Mouse (Mus musculus) forebrain, embryonic 13.5 days (tissue): ENCODE results near the gene Pbx4. TPM values are rescaled to one million over a fixed set of nuclear protein-coding genes. Genes with fewer than 3 reads are reported as not detected.

Source experiments
- ATAC-seq: fragments of 200-750 bp; cut with Nextera tagmentation; 2 replicates; pipeline ENCODE4 v1.8.0; 2017
- H3K27ac ChIP-seq: fragments of 300-500 bp; sonication (generic); 2 replicates; pipeline ENCODE4 v1.5.1; 2015; ENCODE audit warnings: inconsistent platforms, mild to moderate bottlenecking, moderate library complexity
- H3K27me3 ChIP-seq: fragments of 300-500 bp; sonication (generic); 2 replicates; pipeline ENCODE4 v1.6.1; 2015; ENCODE audit warnings: mild to moderate bottlenecking, inconsistent platforms
- H3K36me3 ChIP-seq: fragments of 300-500 bp; sonication (generic); 2 replicates; pipeline ENCODE4 v1.6.1; 2015; ENCODE audit warnings: mild to moderate bottlenecking, inconsistent platforms; ENCODE audit not compliant: poor library complexity, severe bottlenecking
- H3K4me1 ChIP-seq: fragments of 300-500 bp; sonication (generic); 2 replicates; pipeline ENCODE4 v1.6.1; 2015; ENCODE audit warnings: inconsistent platforms
- H3K4me2 ChIP-seq: fragments of 300-500 bp; sonication (generic); 2 replicates; pipeline ENCODE4 v1.6.1; 2015; ENCODE audit warnings: inconsistent platforms, mild to moderate bottlenecking, moderate library complexity
- H3K4me3 ChIP-seq: fragments of 300-500 bp; sonication (generic); 2 replicates; pipeline ENCODE4 v1.5.1; 2015; ENCODE audit warnings: mild to moderate bottlenecking, inconsistent platforms
- H3K9ac ChIP-seq: fragments of 300-500 bp; sonication (generic); 2 replicates; pipeline ENCODE4 v1.6.1; 2015; ENCODE audit warnings: mild to moderate bottlenecking, inconsistent platforms
- H3K9me3 ChIP-seq: fragments of 300-500 bp; sonication (generic); replicated peaks from 2 replicates; pipeline ENCODE4 v1.6.1; 2016; ENCODE audit warnings: inconsistent platforms
- WGBS: fragments of 180-500 bp; shearing (Covaris S2); methylation state at CpG from one replicate; pipeline ENCODE4 v1.1.7; 2015; 5-methylcytosine and 5-hydroxymethylcytosine counted together
- polyA plus RNA-seq: library from polyadenylated mRNA; unstranded; fragments of >200 nt; fragmentation: Nextera tagmentation; extraction: Ambion mirVana; gene quantifications from 2 replicates; pipeline ENCODE4 v1.2.1, GENCODE M21; 2015

The Pbx4 gene
- polyA plus RNA-seq, 1 experiment from 2014 or later, result 63.5 TPM

DNA sequence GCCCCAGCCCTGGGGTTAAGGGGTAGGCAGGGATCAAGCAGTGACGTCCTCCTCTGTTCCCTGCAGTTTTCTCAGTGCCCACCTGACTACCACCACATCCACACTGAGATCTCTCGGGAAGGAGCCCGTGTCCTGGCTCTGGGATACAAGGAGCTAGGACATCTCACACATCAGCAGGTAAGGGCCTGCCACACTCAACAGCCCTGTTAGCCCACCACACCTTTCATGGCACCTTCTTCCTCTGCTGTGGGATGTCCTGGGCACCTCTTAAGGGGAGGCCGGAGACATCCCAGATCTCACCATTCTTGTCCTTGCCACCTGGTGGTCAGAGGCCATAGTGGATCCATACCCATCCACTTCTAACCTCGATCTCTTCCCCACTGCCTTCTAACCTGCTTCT lies 32.3 kb upstream of the Pbx4 start:
- Histone ChIP-seq H3K9me3 (no peaks in the 10 kb centered on the region), H3K36me3 (peaks cover 99% of the 10 kb centered on the region), H3K27ac (no peak overlapping the region), H3K4me2 (no peak overlapping the region), H3K4me3 (no peak overlapping the region), H3K4me1 (no peaks in the 10 kb centered on the region), H3K27me3 (no peaks in the 10 kb centered on the region), H3K9ac (no peak overlapping the region)
- 95% methylated on average over 5 of the region's 5 CpGs for WGBS
- no peak for ATAC-seq

DNA sequence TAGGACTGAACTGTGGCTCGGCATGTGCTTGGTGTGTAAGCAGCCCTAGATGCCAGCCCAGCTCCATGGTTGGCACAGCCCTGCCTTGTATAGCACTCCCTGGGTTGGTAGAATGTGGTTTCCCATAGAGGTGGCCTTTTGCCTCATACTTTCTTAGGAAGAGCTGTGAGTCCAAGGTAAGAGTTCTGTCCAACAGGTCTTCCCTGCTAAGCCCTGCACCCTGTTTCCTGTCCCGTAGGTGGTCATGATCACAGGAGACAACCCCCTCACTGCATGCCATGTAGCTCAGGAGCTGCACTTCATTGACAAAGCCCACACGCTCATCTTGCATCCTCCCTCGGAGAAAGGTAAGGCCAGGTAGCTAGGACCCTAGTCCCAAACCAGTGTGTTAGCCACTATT lies 30.5 kb upstream of the Pbx4 start:
- Histone ChIP-seq H3K27ac (no peak overlapping the region), H3K36me3 (peaks cover 99% of the 10 kb centered on the region), H3K4me2 (no peak overlapping the region), H3K4me3 (no peak overlapping the region), H3K27me3 (no peaks in the 10 kb centered on the region), H3K9me3 (no peaks in the 10 kb centered on the region), H3K9ac (no peak overlapping the region), H3K4me1 (no peaks in the 10 kb centered on the region)
- WGBS, result 95% methylated on average over 4 of the region's 4 CpGs
- no peak for ATAC-seq

DNA sequence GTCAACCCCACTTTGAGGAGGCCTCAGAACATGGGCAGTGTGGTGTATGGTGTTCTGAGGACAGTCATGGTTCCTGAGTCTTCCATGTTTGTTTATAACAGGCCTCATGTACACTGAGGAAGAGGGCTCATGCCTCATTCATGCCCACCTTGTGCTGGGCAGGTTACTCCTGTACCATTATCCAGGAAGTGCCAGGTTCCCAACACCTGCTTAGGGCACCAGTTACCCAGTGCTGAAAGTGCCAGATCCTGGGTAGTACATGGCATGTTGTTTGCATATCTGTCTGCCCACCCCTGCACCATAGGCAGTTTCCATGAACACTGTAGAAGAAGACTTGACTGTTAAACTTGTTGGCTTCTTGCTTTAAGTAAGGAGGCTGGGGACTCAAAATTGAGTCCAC lies 30.1 kb upstream of the Pbx4 start:
- Histone ChIP-seq H3K4me3 (no peak overlapping the region), H3K36me3 (peaks cover 99% of the 10 kb centered on the region), H3K4me1 (no peaks in the 10 kb centered on the region), H3K9ac (no peak overlapping the region), H3K27ac (no peak overlapping the region), H3K9me3 (no peaks in the 10 kb centered on the region), H3K27me3 (no peaks in the 10 kb centered on the region), H3K4me2 (no peak overlapping the region)
- no peak for ATAC-seq

DNA sequence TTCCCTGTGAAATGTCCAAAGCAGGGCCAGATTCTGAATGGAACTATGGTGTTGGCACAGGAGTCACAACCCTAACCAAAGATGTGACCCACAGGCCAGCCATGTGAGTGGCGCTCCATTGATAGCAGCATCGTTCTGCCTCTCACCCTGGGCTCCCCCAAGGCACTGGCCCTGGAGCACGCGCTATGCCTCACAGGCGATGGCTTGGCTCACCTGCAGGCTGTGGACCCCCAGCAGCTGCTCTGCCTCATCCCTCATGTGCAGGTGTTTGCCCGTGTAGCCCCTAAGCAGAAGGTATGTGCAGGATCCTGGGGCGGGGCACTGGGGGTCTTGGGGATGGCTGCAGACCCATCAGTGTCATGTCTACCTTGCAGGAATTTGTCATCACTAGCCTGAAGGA lies 28.9 kb upstream of the Pbx4 start:
- no peak overlapping the region for H3K27ac ChIP-seq
- no peak overlapping the region for H3K9ac ChIP-seq
- ATAC-seq, result no peak
- H3K4me2 ChIP-seq, result no peak overlapping the region
- no peaks in the 10 kb centered on the region for H3K27me3 ChIP-seq
- H3K36me3 ChIP-seq, result peaks cover 98% of the 10 kb centered on the region
- 92% methylated on average over 7 of the region's 7 CpGs for WGBS
- H3K4me1 ChIP-seq, result peaks cover 3% of the 10 kb centered on the region; the same call in 1 of the 2 replicates
- H3K4me3 ChIP-seq, result no peak overlapping the region
- no peaks in the 10 kb centered on the region for H3K9me3 ChIP-seq

DNA sequence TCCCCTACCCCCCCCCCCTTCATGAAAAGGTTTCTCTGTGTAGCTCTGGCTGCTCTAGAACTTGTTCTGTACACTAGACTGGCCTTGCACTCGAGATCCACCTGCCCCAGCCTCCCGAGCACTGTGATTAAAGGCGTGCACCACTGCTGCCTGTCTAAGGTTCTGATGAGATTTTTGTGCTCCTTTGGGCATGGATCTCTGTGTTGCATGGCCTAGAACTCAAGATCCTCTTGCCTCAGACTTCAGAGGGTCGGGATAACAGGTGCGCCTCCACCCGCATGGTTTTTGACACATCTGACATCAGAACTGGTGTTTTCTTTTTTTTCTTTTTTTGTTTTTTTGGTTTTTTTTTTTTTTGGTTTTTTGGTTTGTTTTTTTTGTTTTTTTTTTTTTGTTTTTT lies 27.8 kb upstream of the Pbx4 start:
- ATAC-seq, result no peak
- H3K27me3 ChIP-seq, result no peaks in the 10 kb centered on the region

DNA sequence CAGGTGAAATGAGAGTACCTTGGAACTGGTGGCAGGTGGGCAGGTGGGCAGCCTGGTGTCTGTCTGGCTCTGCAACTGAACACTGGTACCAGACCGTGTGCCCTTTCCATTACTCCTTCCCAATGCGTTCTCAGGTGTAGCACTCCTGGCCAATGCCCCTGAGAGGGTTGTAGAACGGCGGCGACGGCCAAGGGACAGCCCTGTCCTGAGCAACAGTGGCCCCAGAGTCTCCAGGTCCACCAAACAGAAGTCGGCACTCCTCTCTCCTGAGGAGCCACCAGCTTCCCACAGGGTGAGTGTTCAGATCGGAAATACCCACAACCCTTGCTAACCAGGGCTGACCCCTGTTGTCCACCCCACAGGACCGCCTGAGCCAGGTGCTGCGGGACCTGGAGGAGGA lies 27.2 kb upstream of the Pbx4 start:
- Histone ChIP-seq H3K4me3 (no peak overlapping the region), H3K27me3 (no peaks in the 10 kb centered on the region), H3K4me1 (peaks cover 16% of the 10 kb centered on the region; the same call in 1 of the 2 replicates), H3K4me2 (no peak overlapping the region), H3K27ac (no peak overlapping the region), H3K9me3 (no peaks in the 10 kb centered on the region), H3K36me3 (peaks cover 80% of the 10 kb centered on the region), H3K9ac (no peak overlapping the region)
- WGBS, result 89% methylated on average over 10 of the region's 10 CpGs
- no peak for ATAC-seq

More for the DNA sequence above, 27.8 kb upstream of the Pbx4 start:
- H3K9ac ChIP-seq, result no peak overlapping the region
- no peak overlapping the region for H3K27ac ChIP-seq
- H3K36me3 ChIP-seq, result peaks cover 86% of the 10 kb centered on the region
- WGBS, result 94% methylated on average over 6 of the region's 6 CpGs
- H3K4me1 ChIP-seq, result peaks cover 12% of the 10 kb centered on the region; the same call in 1 of the 2 replicates
- H3K9me3 ChIP-seq, result no peaks in the 10 kb centered on the region
- no peak overlapping the region for H3K4me2 ChIP-seq
- H3K4me3 ChIP-seq, result no peak overlapping the region

DNA sequence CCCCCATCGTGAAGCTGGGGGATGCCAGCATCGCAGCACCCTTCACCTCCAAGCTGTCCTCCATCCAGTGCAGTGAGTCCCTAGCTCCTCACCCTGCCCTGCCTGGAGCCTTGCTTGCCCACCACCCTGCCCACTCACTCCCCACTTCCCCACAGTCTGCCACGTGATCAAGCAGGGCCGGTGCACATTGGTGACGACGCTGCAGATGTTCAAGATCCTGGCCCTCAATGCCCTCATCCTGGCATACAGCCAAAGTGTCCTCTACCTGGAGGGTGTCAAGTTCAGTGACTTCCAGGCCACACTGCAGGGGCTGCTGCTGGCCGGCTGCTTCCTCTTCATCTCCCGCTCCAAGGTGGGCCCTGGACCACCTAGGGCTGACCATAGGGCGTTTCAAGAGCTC lies 26.8 kb upstream of the Pbx4 start:
- H3K27ac ChIP-seq, result no peak overlapping the region
- H3K4me1 ChIP-seq, result peaks cover 16% of the 10 kb centered on the region; the same call in 1 of the 2 replicates
- no peaks in the 10 kb centered on the region for H3K27me3 ChIP-seq
- no peak overlapping the region for H3K4me3 ChIP-seq
- 93% methylated on average over 9 of the region's 9 CpGs for WGBS
- H3K9ac ChIP-seq, result no peak overlapping the region
- no peak for ATAC-seq
- H3K9me3 ChIP-seq, result no peaks in the 10 kb centered on the region
- no peak overlapping the region for H3K4me2 ChIP-seq
- H3K36me3 ChIP-seq, result peaks cover 77% of the 10 kb centered on the region

DNA sequence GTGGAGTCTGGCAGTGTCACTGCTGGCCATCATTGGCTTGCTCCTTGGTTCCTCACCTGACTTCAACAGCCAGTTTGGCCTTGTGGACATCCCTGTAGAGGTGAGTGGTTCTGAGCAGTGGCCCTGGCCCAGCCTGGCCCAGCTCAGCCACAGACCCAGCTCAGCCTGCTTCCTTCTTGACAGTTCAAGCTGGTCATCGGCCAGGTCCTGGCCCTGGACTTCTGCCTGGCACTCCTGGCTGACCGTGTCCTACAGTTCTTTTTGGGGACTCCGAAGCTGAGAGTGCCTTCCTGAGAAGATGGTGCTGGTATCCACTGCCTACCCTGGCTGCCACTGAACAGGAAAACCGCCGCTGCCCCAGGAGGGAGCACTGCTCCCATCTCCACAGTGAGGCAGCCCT lies 25.1 kb upstream of the Pbx4 start:
- Histone ChIP-seq H3K4me1 (peaks cover 16% of the 10 kb centered on the region; the same call in 1 of the 2 replicates), H3K36me3 (peaks cover 77% of the 10 kb centered on the region), H3K9ac (no peak overlapping the region), H3K27me3 (no peaks in the 10 kb centered on the region), H3K27ac (no peak overlapping the region), H3K4me2 (no peak overlapping the region), H3K4me3 (no peak overlapping the region), H3K9me3 (no peaks in the 10 kb centered on the region)
- no peak for ATAC-seq
- WGBS, result 94% methylated on average over 5 of the region's 5 CpGs

DNA sequence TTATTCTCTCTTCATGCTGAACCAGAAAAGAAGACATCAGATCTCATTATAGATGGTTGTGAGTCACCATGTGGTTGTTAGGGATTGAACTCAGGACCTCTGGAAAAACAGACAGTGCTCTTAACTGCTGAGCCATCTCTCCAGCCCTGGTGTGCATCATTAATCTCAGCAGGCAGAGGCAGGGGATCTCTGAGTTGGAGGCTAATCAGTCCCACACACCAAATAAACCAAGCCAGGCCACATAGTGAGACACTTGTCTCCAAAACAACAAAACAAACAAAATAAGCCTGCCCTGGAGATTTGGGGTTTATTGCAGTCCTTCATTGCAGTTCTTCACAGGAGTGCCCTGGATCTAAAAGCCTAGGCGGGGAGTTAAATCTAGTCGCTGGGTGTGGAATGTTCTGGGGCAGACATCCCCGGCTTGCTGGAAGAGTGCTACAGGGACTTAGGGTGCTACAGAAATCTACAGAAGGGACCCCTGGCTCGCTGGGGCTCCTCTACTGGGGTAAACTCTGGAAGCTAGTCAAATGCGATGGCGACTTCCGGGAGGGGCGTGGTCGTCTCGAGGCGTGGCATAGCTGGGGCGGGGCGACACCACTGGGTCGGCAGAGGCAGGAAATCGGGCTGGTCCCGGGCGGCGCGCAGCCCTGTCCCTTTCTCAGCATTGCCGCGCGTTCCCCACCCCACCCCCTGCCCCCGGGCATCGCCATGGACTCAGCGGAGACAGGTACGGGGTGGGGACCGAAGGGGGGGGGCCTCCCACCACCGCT lies 24.0 kb upstream of the Pbx4 start, which contains the start of gene Gmip:
Gmip (plus strand) TSS at position 586 of the 770 bp plus-strand sequence.
- Histone ChIP-seq H3K9ac (peak within 1 kb of the TSS; percentile 78), H3K36me3 (peaks cover 74% of the 10 kb centered on the region), H3K4me2 (peak within 1 kb of the TSS; percentile 86), H3K9me3 (no peaks in the 10 kb centered on the region), H3K4me1 (peaks cover 16% of the 10 kb centered on the region; the same call in 1 of the 2 replicates), H3K4me3 (peak within 1 kb of the TSS; percentile 59), H3K27me3 (no peaks in the 10 kb centered on the region), H3K27ac (peak within 1 kb of the TSS; percentile 63)
- 13% methylated on average over 15 of the region's 28 CpGs for WGBS
- peak; percentile 82 for ATAC-seq

DNA sequence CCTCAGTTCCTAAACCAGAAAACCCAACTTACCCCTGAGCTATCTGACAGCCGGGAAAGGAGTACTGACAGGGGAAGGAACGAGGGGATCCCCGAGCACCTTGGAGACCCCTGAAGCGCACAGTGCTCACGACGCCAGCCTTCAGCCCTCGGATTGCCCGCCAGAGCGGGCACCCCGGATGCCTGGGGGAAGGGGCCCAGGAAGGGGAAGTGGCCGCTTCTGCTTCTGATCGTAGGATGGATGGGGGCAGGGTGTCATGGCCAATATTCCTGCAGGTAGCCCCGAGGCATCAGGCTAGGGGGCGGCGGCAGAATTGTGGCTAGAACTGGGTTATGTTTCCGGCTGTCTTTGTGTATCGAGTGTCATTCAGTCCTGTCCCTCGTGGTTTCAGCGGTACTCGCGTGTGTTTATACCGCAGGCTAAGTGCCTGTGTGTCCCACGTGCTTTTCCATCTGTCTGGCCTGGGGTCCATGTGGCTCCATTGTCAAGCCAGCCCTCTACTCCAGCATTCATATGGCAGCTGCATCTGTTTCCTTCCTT lies 23.4 kb upstream of the Pbx4 start:
- H3K27ac ChIP-seq, result peak overlapping the region; percentile 63

DNA sequence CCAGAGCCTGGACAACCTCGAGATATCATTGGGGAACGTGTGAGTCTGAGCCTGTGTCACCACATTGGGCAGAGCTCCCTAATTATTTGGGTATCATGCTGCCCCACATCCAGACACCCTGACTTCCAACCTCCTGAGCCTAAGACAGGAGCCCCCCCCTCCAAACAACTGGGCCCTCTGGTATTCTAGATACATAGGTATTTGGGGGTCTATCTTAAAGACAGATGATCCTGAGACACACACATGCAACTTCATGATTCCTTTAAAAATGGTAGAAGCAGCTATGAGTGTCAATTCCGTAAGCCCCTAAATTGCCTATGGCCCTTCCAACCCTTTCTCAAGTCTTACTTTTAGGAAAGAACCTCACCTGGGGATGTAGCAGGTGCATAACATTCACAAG lies 22.5 kb upstream of the Pbx4 start:
- peak overlapping the region; percentile 86 for H3K4me2 ChIP-seq
- H3K27ac ChIP-seq, result no peak overlapping the region
- 0 out of 2 replicates have a peak overlapping the region, but pooled peaks have one; percentile 3 for H3K4me3 ChIP-seq
- H3K36me3 ChIP-seq, result peaks cover 75% of the 10 kb centered on the region
- H3K4me1 ChIP-seq, result peaks cover 16% of the 10 kb centered on the region; the same call in 1 of the 2 replicates
- no peak for ATAC-seq
- H3K27me3 ChIP-seq, result no peaks in the 10 kb centered on the region
- H3K9me3 ChIP-seq, result no peaks in the 10 kb centered on the region
- 65% methylated on average over 3 of the region's 3 CpGs for WGBS
- H3K9ac ChIP-seq, result peak overlapping the region; percentile 6; the same call in 1 of the 2 replicates

More for the DNA sequence above, 23.4 kb upstream of the Pbx4 start:
- Histone ChIP-seq H3K4me1 (peaks cover 16% of the 10 kb centered on the region; the same call in 1 of the 2 replicates), H3K4me3 (peak overlapping the region; percentile 59), H3K36me3 (peaks cover 74% of the 10 kb centered on the region), H3K4me2 (peak overlapping the region; percentile 86), H3K27me3 (no peaks in the 10 kb centered on the region), H3K9me3 (no peaks in the 10 kb centered on the region), H3K9ac (peak overlapping the region; percentile 78)
- ATAC-seq, result peak; percentile 73
- 3% methylated on average over 23 of the region's 23 CpGs for WGBS

DNA sequence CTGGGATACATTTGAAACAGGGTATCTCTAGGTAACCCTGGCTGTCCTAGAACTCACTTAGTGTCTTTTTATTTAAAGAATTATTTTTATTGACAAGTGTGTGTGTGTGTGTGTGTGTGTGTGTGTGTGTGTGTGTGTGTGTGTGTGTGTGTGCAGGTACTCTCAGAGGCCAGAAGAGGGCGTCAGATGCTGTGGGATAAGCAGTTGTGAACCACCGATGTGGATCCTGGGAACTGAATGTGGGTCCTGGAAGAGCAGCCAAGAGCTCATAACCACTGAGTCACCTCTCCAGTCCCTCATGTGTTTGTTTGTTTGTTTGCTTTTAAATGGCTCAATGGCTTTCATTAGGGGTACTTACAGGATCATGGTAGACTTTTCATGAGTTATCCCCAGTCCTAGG lies 17.4 kb upstream of the Pbx4 start:
- H3K27me3 ChIP-seq, result no peaks in the 10 kb centered on the region
- H3K9me3 ChIP-seq, result no peaks in the 10 kb centered on the region
- no peak overlapping the region for H3K4me3 ChIP-seq
- peaks cover 1% of the 10 kb centered on the region; the same call in 1 of the 2 replicates for H3K4me1 ChIP-seq
- H3K36me3 ChIP-seq, result peaks cover 78% of the 10 kb centered on the region
- no peak overlapping the region for H3K9ac ChIP-seq
- no peak overlapping the region for H3K4me2 ChIP-seq
- no peak for ATAC-seq
- 100% methylated on average over 1 of the region's 2 CpGs for WGBS
- no peak overlapping the region for H3K27ac ChIP-seq
